8 mouse cellular contexts compared by ENCODE assay signal in the genomic region with DNA sequence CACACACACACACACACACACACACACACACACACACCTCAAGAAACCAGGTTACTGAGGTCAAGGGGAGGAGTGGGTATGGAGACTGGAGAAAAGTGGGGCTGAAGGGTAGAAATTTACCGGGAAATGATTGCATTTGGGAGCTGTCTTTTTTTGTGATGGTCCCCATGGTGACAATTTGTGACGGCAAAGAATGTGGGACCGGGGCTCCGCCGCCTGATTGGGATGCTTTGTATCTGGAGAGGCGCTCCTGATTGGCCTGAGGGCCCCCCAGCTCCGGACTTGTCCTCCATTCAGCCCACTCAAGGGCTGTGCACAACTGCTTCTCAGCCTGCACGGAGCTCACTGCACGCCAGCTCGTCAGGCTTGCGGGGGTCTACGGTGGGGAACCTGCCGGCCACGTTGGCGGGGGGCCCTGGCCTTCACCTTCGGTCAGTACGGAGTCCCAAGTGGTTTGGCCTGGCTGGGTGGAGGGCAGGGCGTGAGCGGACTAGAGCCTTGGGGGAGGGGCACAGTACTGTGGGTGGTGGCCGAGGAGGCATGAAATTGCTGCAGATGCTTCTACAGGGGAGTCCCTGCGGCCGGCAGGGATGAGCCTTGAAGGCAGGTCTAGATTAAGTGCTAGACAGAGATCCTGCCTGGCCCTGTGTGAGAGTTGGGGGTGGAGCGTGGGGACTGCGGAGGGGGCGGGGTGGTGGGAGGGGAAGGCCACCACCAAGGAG. TPM values are rescaled to one million over a fixed set of nuclear protein-coding genes. Genes with fewer than 3 reads are reported as not detected.
DNase-seq lines count a peak whose midpoint lies in the region; ATAC-seq and TF ChIP-seq lines count a peak whose summit lies in the region.

No protein-coding gene starts in this region.

- H3K4me2 ChIP-seq in heart, embryonic 16.5 days (ENCODE audit: low read depth, low read length): peak overlapping the region; percentile 55
- no peak overlapping the region for H3K4me2 ChIP-seq in liver, postnatal 0 days (ENCODE audit: low read depth, low read length)

- H3K9ac ChIP-seq in heart, embryonic 16.5 days (ENCODE audit: low read length): 0 out of 2 replicates have a peak overlapping the region, but pooled peaks have one; percentile 14
- H3K9ac ChIP-seq in ES-E14 (ENCODE audit: insufficient read depth, low read depth, low read length, poor library complexity, severe bottlenecking): no peak overlapping the region
- H3K9ac ChIP-seq in liver, postnatal 0 days (replicated peaks): no peak overlapping the region

- 6% methylated on average over 25 of the region's 25 CpGs for WGBS in heart, embryonic 16.5 days
- 2% methylated on average over 24 of the region's 25 CpGs for WGBS in forebrain, embryonic 10.5 days
- WGBS in liver, postnatal 0 days (ENCODE audit: insufficient replicate concordance): 12% methylated on average over 24 of the region's 25 CpGs

- no peak for DNase-seq in heart, postnatal 36 days
- DNase-seq in ES-E14 (ENCODE audit: low read depth, low spot score): no peak
- peak; percentile 86 for DNase-seq in forebrain, embryonic 10.5 days (ENCODE audit: extremely low spot score, low spot score)
- peak; percentile 21 for DNase-seq in liver, postnatal 0 days
- DNase-seq in thymus, postnatal 10 days (ENCODE audit: low spot score in 2 of 2): no peak
- DNase-seq in urinary bladder, postnatal 36 days (ENCODE audit: low spot score in 2 of 2): no peak
- no peak for DNase-seq in yolk sac, embryonic 10.5 days (ENCODE audit: low spot score)

- peaks cover 19% of the 10 kb centered on the region for H3K27me3 ChIP-seq in heart, embryonic 16.5 days (ENCODE audit: control insufficient read depth, insufficient read depth, low read length)
- peaks cover 66% of the 10 kb centered on the region for H3K27me3 ChIP-seq in forebrain, embryonic 10.5 days (ENCODE audit: poor library complexity, severe bottlenecking)
- H3K27me3 ChIP-seq in liver, postnatal 0 days (ENCODE audit: insufficient read depth, low read length): peaks cover 19% of the 10 kb centered on the region

- H3K27ac ChIP-seq in heart, embryonic 16.5 days (ENCODE audit: low read length): no peak overlapping the region
- H3K27ac ChIP-seq in ES-E14 (ENCODE audit: insufficient read depth, low read depth, low read length, poor library complexity, severe bottlenecking): no peak overlapping the region
- H3K27ac ChIP-seq in forebrain, embryonic 10.5 days: peak overlapping the region; percentile 98
- H3K27ac ChIP-seq in liver, postnatal 0 days (ENCODE audit: low read depth): no peak overlapping the region

- H3K4me1 ChIP-seq in heart, embryonic 16.5 days (ENCODE audit: control insufficient read depth, insufficient read depth, low read length): peaks cover 4% of the 10 kb centered on the region
- H3K4me1 ChIP-seq in ES-E14 (ENCODE audit: control insufficient read depth in 2 of 2, insufficient read depth in 2 of 2, low read length in 2 of 2, poor library complexity in 1 of 2): peaks cover 0 to 3% of the 10 kb centered on the region in 2 experiments; a peak in 1 of 4 replicates
- peaks cover 77% of the 10 kb centered on the region for H3K4me1 ChIP-seq in forebrain, embryonic 10.5 days
- peaks cover 7% of the 10 kb centered on the region for H3K4me1 ChIP-seq in liver, postnatal 0 days (ENCODE audit: insufficient read depth)

- ATAC-seq in heart, embryonic 16.5 days (replicated peaks; ENCODE audit: extremely low read depth, insufficient read depth, low FRiP score): no peak
- no peak for ATAC-seq in liver, postnatal 0 days

- intact Hi-C loops in heart, postnatal 36 days (cut with DNase I): no loop called here

- no peak for TF ChIP-seq EP300 in liver, postnatal 0 days (IDR thresholded peaks at IDR 0.05; ENCODE audit: low read depth)

- no peaks in the 10 kb centered on the region for H3K36me3 ChIP-seq in heart, embryonic 16.5 days (ENCODE audit: control insufficient read depth, insufficient read depth)
- no peaks in the 10 kb centered on the region for H3K36me3 ChIP-seq in ES-E14 (ENCODE audit: control insufficient read depth, insufficient read depth, low read length, poor library complexity, severe bottlenecking)
- peaks cover 5% of the 10 kb centered on the region; the same call in 1 of the 2 replicates for H3K36me3 ChIP-seq in forebrain, embryonic 10.5 days (replicated peaks)
- no peaks in the 10 kb centered on the region for H3K36me3 ChIP-seq in liver, postnatal 0 days (replicated peaks; ENCODE audit: insufficient read depth, low read length)

- 0 out of 2 replicates have a peak, but pooled peaks cover 3% of the 10 kb centered on the region for H3K9me3 ChIP-seq in heart, embryonic 16.5 days (replicated peaks; ENCODE audit: control insufficient read depth, low read length)
- H3K9me3 ChIP-seq in ES-E14 (ENCODE audit: control insufficient read depth, insufficient read depth, low read depth, low read length): no peaks in the 10 kb centered on the region
- H3K9me3 ChIP-seq in forebrain, embryonic 10.5 days: peaks cover 7% of the 10 kb centered on the region
- no peaks in the 10 kb centered on the region for H3K9me3 ChIP-seq in liver, postnatal 0 days (ENCODE audit: low read length)

- no peak for TF ChIP-seq CTCF in liver, postnatal 0 days (IDR thresholded peaks at IDR 0.05; ENCODE audit: low read depth)

- peak overlapping the region; percentile 22; the same call in 1 of the 2 replicates for H3K4me3 ChIP-seq in heart, embryonic 16.5 days (ENCODE audit: low read length)
- H3K4me3 ChIP-seq in ES-E14 (ENCODE audit: insufficient read depth in 1 of 2, low read depth in 1 of 2, low read length in 2 of 2, poor library complexity in 1 of 2, severe bottlenecking in 1 of 2): peak overlapping the region; percentile 30 to 55; a peak in 2 of 4 replicates
- H3K4me3 ChIP-seq in forebrain, embryonic 10.5 days: peak overlapping the region; percentile 64
- no peak overlapping the region for H3K4me3 ChIP-seq in liver, postnatal 0 days (ENCODE audit: low read depth, low read length)

- in situ Hi-C loops in ES-E14 (cut with MboI; ENCODE audit: low sequenced_read_pairs in 2 of 2, unreplicated experiment in 2 of 2): loop anchor here in 1 of 2 experiments (25.0 kb wide), 1 partner anchor 178 kb away; no protein-coding TSS in a partner anchor

TF ChIP-seq in ES-E14, 5 proteins besides CTCF, POLR2A, EP300 and RAD21:
- TF ChIP-seq MAFK (IDR thresholded peaks at IDR 0.05; ENCODE audit: insufficient read depth, low read depth, low read length): no peak
- no peak for TF ChIP-seq HCFC1 (IDR thresholded peaks at IDR 0.05; ENCODE audit: borderline replicate concordance, insufficient read depth, low read length)
- no peak for TF ChIP-seq ZNF384 (IDR thresholded peaks at IDR 0.05; ENCODE audit: low read depth, low read length)
- TF ChIP-seq ZC3H11A (IDR thresholded peaks at IDR 0.05; ENCODE audit: borderline replicate concordance, low read depth, low read length): no peak
- TF ChIP-seq CHD2 (IDR thresholded peaks at IDR 0.05; ENCODE audit: low read depth, low read length): no peak

RNA-seq across cellular contexts. Expression of gene Fam181a, which starts 4.0 kb away (rescaled TPM):
- not detected in 2 replicates for polyA plus RNA-seq in heart, embryonic 16.5 days (2015; fragmentation: Nextera tagmentation; extraction: Ambion mirVana)
- total RNA-seq in heart, postnatal 36 days (2021): not detected
- not detected in 2 replicates for total RNA-seq in ES-E14 (2012; rRNA removed)
- polyA plus RNA-seq in forebrain, embryonic 10.5 days (2016; fragmentation: Nextera tagmentation; extraction: Ambion mirVana): 24.0 and 27.7 TPM in 2 replicates
- polyA plus RNA-seq in liver, postnatal 0 days (2015; fragmentation: Nextera tagmentation; extraction: Ambion mirVana): not detected in 2 replicates

RNA-seq across cellular contexts. Expression of gene Asb2, which starts 41.0 kb away (rescaled TPM):
- polyA plus RNA-seq in heart, embryonic 16.5 days (2015; fragmentation: Nextera tagmentation; extraction: Ambion mirVana): 253 and 264 TPM in 2 replicates
- total RNA-seq in heart, postnatal 36 days (2021): 100 to 1,000 TPM; 370 to 512 TPM
- 0.27 TPM in 1 of 2 replicates, not detected in the other for total RNA-seq in ES-E14 (2012; rRNA removed)
- polyA plus RNA-seq in forebrain, embryonic 10.5 days (2016; fragmentation: Nextera tagmentation; extraction: Ambion mirVana): 0.43 and 0.57 TPM in 2 replicates
- polyA plus RNA-seq in liver, postnatal 0 days (2015; fragmentation: Nextera tagmentation; extraction: Ambion mirVana): 5.7 and 5.9 TPM in 2 replicates

Comparison
In these comparisons a context has a peak if more than half of its experiments do, and no peak if none do; other contexts are left out.
1. DNase-seq: peak in forebrain, embryonic 10.5 days (single experiment) and liver, postnatal 0 days (single experiment); none in heart, postnatal 36 days (0 of 2), ES-E14 (single experiment), thymus, postnatal 10 days (0 of 2), urinary bladder, postnatal 36 days (0 of 2) and yolk sac, embryonic 10.5 days (single experiment).
2. RNA of gene Fam181a, which starts 4.0 kb away (polyA plus RNA-seq): 24.0 to 27.7 TPM in forebrain, embryonic 10.5 days; not detected in heart, embryonic 16.5 days and not detected in liver, postnatal 0 days; every median in the first group is over 10 times any median in the second.
3. RNA of gene Asb2, which starts 41.0 kb away (polyA plus RNA-seq): 253 to 264 TPM in heart, embryonic 16.5 days; 5.7 to 5.9 TPM in liver, postnatal 0 days and 0.43 to 0.57 TPM in forebrain, embryonic 10.5 days; every median in the first group is over 10 times any median in the second.